Mouse (Mus musculus) bone marrow, adult 2 months (tissue): ENCODE measurements around the gene Maf.

ENCODE experiments used
- CTCF ChIP-seq: fragments of 200-500 bp; IDR thresholded peaks from 2 replicates; pipeline ENCODE4 v1.5.1; 2011; ENCODE audit warnings: low read length, control low read depth; ENCODE audit not compliant: control insufficient read depth, insufficient read depth
- POLR2A ChIP-seq: fragments of 200-500 bp; IDR thresholded peaks from 2 replicates; pipeline ENCODE4 v1.6.1; 2011; ENCODE audit warnings: low read depth, mild to moderate bottlenecking, control low read depth, low read length, borderline replicate concordance; ENCODE audit not compliant: control insufficient read depth

DNA sequence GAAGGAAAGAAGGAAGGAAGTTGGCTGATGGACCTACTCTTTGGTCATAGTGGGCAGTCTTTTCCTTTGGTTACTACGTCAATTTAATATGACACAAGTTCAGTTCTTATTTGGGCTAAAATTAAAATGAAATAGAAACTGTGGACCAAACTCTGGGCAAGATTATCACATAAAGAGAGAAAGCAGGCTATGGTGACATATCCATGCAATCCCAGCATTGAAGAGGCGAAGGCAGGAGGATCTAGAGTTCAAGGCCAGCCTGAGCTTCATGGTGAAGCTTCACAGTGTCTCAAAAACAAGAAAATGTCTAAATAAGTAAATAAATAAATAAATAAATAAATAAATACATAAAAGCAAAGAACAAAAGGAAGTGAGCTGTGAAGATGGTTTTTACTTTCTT is 42.7 kb downstream of the Maf start:
- TF ChIP-seq CTCF (no peak), POLR2A (no peak)
